Mouse (Mus musculus) midbrain, embryonic 15.5 days (tissue): ENCODE results near the gene Tbl2. TPM values are rescaled to one million over a fixed set of nuclear protein-coding genes. Genes with fewer than 3 reads are reported as not detected.
A peak's percentile ranks its signal among the peaks of the same experiment; 100 is the strongest.

ENCODE experiments used
- ATAC-seq: fragments of 200-750 bp; cut with Nextera tagmentation; replicated peaks from 2 replicates; pipeline ENCODE4 v1.8.0; 2017; ENCODE audit warnings: moderate TSS enrichment
- H3K27ac ChIP-seq: fragments of 300-500 bp; sonication (generic); 2 replicates; pipeline ENCODE4 v1.5.1; 2015; ENCODE audit warnings: mild to moderate bottlenecking, inconsistent platforms
- H3K27me3 ChIP-seq: fragments of 300-500 bp; sonication (generic); replicated peaks from 2 replicates; pipeline ENCODE4 v1.6.1; 2015; ENCODE audit warnings: inconsistent platforms
- H3K36me3 ChIP-seq: fragments of 300-500 bp; sonication (generic); replicated peaks from 2 replicates; pipeline ENCODE4 v1.6.1; 2015; ENCODE audit warnings: inconsistent platforms
- H3K4me1 ChIP-seq: fragments of 300-500 bp; sonication (generic); 2 replicates; pipeline ENCODE4 v1.6.1; 2015; ENCODE audit warnings: inconsistent platforms
- H3K4me2 ChIP-seq: fragments of 300-500 bp; sonication (generic); 2 replicates; pipeline ENCODE4 v1.6.1; 2015; ENCODE audit warnings: inconsistent platforms, mild to moderate bottlenecking, moderate library complexity
- H3K4me3 ChIP-seq: fragments of 300-500 bp; sonication (generic); 2 replicates; pipeline ENCODE4 v1.5.1; 2015; ENCODE audit warnings: mild to moderate bottlenecking, inconsistent platforms
- H3K9ac ChIP-seq: fragments of 300-500 bp; sonication (generic); 2 replicates; pipeline ENCODE4 v1.6.1; 2015; ENCODE audit warnings: mild to moderate bottlenecking, inconsistent platforms
- H3K9me3 ChIP-seq: fragments of 300-500 bp; sonication (generic); 2 replicates; pipeline ENCODE4 v1.6.1; 2016; ENCODE audit warnings: inconsistent platforms
- WGBS: fragments of 180-500 bp; shearing (Covaris S2); methylation state at CpG from one replicate; pipeline ENCODE4 v1.1.7; 2015; ENCODE audit warnings: mixed read lengths; 5-methylcytosine and 5-hydroxymethylcytosine counted together
- microRNA-seq: library from miRNA; unstranded; fragments of <30 nt; microRNA quantifications from one replicate; pipeline ENCODE4, GENCODE M21; 2016
- polyA plus RNA-seq: library from polyadenylated mRNA; unstranded; fragments of >200 nt; fragmentation: Nextera tagmentation; extraction: Ambion mirVana; gene quantifications from 2 replicates; pipeline ENCODE4 v1.2.1, GENCODE M21; 2015

The Tbl2 gene
- polyA plus RNA-seq, 1 experiment from 2014 or later, result 13.2 TPM

GRCm38 (mm10) chr5:135189281-135190022 lies 40.0 kb downstream of the Tbl2 start:
- H3K9ac ChIP-seq, result peak overlapping the region; percentile 85; the same call in 1 of the 2 replicates
- 58% methylated on average over 2 of the region's 2 CpGs for WGBS
- H3K27me3 ChIP-seq, result no peaks in the 10 kb centered on the region
- no peaks in the 10 kb centered on the region; the same call in 1 of the 2 replicates for H3K9me3 ChIP-seq
- peak overlapping the region; percentile 93 for H3K4me3 ChIP-seq
- H3K36me3 ChIP-seq, result no peaks in the 10 kb centered on the region
- peak overlapping the region; percentile 65 for H3K4me2 ChIP-seq
- ATAC-seq, result no peak
- H3K4me1 ChIP-seq, result peaks cover 42% of the 10 kb centered on the region
- no peak overlapping the region for H3K27ac ChIP-seq

- no peaks in the 10 kb centered on the region for H3K9me3 ChIP-seq
- ATAC-seq, result no peak
- H3K36me3 ChIP-seq, result 0 out of 2 replicates have a peak, but pooled peaks cover 3% of the 10 kb centered on the region
- no peak overlapping the region for H3K27ac ChIP-seq
- H3K27me3 ChIP-seq, result no peaks in the 10 kb centered on the region
- H3K4me2 ChIP-seq, result no peak overlapping the region
- peaks cover 42% of the 10 kb centered on the region for H3K4me1 ChIP-seq
- H3K9ac ChIP-seq, result no peak overlapping the region
- H3K4me3 ChIP-seq, result no peak overlapping the region
- WGBS, result 25% methylated on average over 2 of the region's 2 CpGs
Measured at GRCm38 (mm10) chr5:135191620-135192019, 42.2 kb downstream of the Tbl2 start.

- H3K4me3 ChIP-seq, result no peak overlapping the region
- H3K4me2 ChIP-seq, result no peak overlapping the region
- WGBS, result 91% methylated on average over 1 of the region's 1 CpGs
- H3K36me3 ChIP-seq, result 0 out of 2 replicates have a peak, but pooled peaks cover 3% of the 10 kb centered on the region
- H3K4me1 ChIP-seq, result peaks cover 42% of the 10 kb centered on the region
- H3K9me3 ChIP-seq, result no peaks in the 10 kb centered on the region
- ATAC-seq, result no peak
- H3K9ac ChIP-seq, result no peak overlapping the region
- H3K27ac ChIP-seq, result no peak overlapping the region
- H3K27me3 ChIP-seq, result no peaks in the 10 kb centered on the region
Measured at GRCm38 (mm10) chr5:135192431-135192830, 43.0 kb downstream of the Tbl2 start.

DNA sequence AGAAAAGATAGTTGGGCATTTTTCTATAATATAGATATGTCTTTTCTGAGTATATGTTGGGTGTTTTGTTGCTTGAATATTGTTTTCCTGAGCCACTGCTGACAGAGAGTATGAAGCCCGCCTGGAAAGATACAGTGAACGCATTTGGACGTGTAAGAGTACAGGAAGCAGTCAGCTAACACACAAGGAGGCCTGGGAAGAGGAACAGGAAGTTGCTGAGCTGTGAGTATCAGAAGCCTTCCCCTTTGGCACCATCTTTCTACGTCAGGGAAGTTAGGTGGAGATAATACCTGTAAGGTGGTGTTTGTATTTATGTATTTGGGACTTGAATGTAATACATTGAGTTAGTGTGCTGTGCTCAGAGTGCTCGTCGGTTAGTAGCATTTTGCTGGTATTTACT lies 46.9 kb downstream of the Tbl2 start:
- Histone ChIP-seq H3K4me1 (peaks cover 15% of the 10 kb centered on the region), H3K4me2 (no peak overlapping the region), H3K9ac (no peak overlapping the region), H3K36me3 (peaks cover 12% of the 10 kb centered on the region; the same call in 1 of the 2 replicates), H3K27me3 (no peaks in the 10 kb centered on the region), H3K4me3 (no peak overlapping the region), H3K9me3 (no peaks in the 10 kb centered on the region), H3K27ac (no peak overlapping the region)
- ATAC-seq, result no peak
- WGBS, result 89% methylated on average over 6 of the region's 6 CpGs

DNA sequence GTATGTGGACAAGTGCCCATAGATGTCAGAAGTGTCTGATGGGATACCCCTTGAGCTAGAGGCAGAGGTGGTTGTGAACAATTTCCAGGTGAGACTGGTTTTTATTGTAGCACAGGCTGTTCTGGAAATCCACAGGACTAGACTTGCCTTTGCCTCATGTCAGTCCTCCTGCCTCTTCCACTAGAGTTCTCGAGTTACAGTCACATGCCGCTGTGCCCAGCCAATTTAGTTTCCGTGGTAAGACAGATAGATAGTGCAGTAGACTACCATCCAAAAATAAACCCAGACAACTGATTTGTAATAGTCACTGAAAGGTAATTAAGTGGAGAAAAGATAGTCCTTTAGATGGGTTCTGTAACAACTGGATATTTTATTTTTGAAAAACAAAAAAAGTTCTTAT lies 53.3 kb downstream of the Tbl2 start:
- Histone ChIP-seq H3K9me3 (no peaks in the 10 kb centered on the region), H3K9ac (no peak overlapping the region), H3K4me2 (no peak overlapping the region), H3K4me3 (no peak overlapping the region), H3K36me3 (peaks cover 30% of the 10 kb centered on the region), H3K27me3 (no peaks in the 10 kb centered on the region), H3K27ac (no peak overlapping the region), H3K4me1 (no peaks in the 10 kb centered on the region)
- WGBS, result 91% methylated on average over 3 of the region's 3 CpGs
- no peak for ATAC-seq

DNA sequence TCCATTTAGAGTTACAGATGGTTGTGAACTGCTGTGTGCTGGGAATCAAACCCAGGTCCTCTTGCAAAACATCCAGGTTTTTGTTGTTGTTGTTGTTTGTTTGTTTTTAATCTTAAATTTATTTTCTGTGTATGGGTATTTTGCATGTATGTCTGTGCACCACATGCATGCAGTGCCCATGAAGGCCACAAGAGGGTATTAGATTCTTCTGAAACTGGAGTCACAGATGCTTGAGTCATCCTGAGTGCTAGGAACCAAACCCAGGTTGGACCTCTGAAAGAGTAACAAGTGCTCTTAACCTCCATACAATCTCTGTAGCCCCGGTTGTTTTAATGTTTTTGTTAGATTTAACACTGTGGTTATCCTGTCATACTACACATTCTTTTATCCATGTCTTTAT lies 58.7 kb downstream of the Tbl2 start:
- no peak overlapping the region for H3K4me2 ChIP-seq
- no peak overlapping the region for H3K4me3 ChIP-seq
- H3K36me3 ChIP-seq, result peaks cover 53% of the 10 kb centered on the region
- H3K27me3 ChIP-seq, result no peaks in the 10 kb centered on the region
- no peaks in the 10 kb centered on the region for H3K4me1 ChIP-seq
- H3K9me3 ChIP-seq, result no peaks in the 10 kb centered on the region
- no peak overlapping the region for H3K27ac ChIP-seq
- WGBS, result 92% methylated on average over 1 of the region's 1 CpGs
- H3K9ac ChIP-seq, result no peak overlapping the region
- no peak for ATAC-seq

Small RNA genes within 50 kb of the gene (microRNA-seq; reads per million reads assigned to microRNA genes)
- gene Gm25315, result not detected

Other genes with a start within 250 kb of the Tbl2 start
- not detected in 2 replicates for gene Tmem270, start 242.9 kb upstream of the Tbl2 start, polyA plus RNA-seq
- gene Cldn13, start 234.1 kb upstream of the Tbl2 start, polyA plus RNA-seq, result 0.32 TPM in 1 of 2 replicates, not detected in the other
- 7.2 and 8.4 TPM in 2 replicates for gene Mettl27, start 217.3 kb upstream of the Tbl2 start, polyA plus RNA-seq
- not detected in 2 replicates for gene Cldn4, start 202.7 kb upstream of the Tbl2 start, polyA plus RNA-seq
- 2.1 and 3.0 TPM in 2 replicates for gene Cldn3, start 163.4 kb upstream of the Tbl2 start, polyA plus RNA-seq
- 68.4 and 70.1 TPM in 2 replicates for gene Abhd11, start 140.5 kb upstream of the Tbl2 start, polyA plus RNA-seq
- gene Stx1a, start 126.2 kb upstream of the Tbl2 start, polyA plus RNA-seq, result 156 and 157 TPM in 2 replicates
- gene Dnajc30, start 85.5 kb upstream of the Tbl2 start, polyA plus RNA-seq, result 43.4 and 47.8 TPM in 2 replicates
- gene Bud23, start 84.7 kb upstream of the Tbl2 start, polyA plus RNA-seq, result 78.1 and 82.5 TPM in 2 replicates
- gene Vps37d, start 71.4 kb upstream of the Tbl2 start, polyA plus RNA-seq, result 39.5 and 47.8 TPM in 2 replicates
- gene Mlxipl, start 59.8 kb upstream of the Tbl2 start, polyA plus RNA-seq, result 0.81 and 0.91 TPM in 2 replicates
- 41.8 and 48.4 TPM in 2 replicates for gene Bcl7b, start 18.6 kb downstream of the Tbl2 start, polyA plus RNA-seq
- 30.5 and 30.9 TPM in 2 replicates for gene Baz1b, start 37.6 kb downstream of the Tbl2 start, polyA plus RNA-seq
- gene Fzd9, start 101.6 kb downstream of the Tbl2 start, polyA plus RNA-seq, result 11.5 and 15.4 TPM in 2 replicates
- 0.18 TPM in 1 of 2 replicates, not detected in the other for gene Fkbp6, start 200.4 kb downstream of the Tbl2 start, polyA plus RNA-seq
- not detected in 2 replicates for gene Trim50, start 203.6 kb downstream of the Tbl2 start, polyA plus RNA-seq
- gene Nsun5, start 220.3 kb downstream of the Tbl2 start, polyA plus RNA-seq, result 35.3 and 37.3 TPM in 2 replicates
- 11.4 and 11.8 TPM in 2 replicates for gene Pom121, start 244.9 kb downstream of the Tbl2 start, polyA plus RNA-seq